Mouse (Mus musculus): ENCODE data around the gene Zfp62. TPM values are rescaled to one million over a fixed set of nuclear protein-coding genes. Genes with fewer than 3 reads are reported as not detected.

Zfp62 gene
- polyA plus RNA-seq, 1 experiment from 2014 or later, result 24.2 TPM

- peaks cover 66% of the 10 kb centered on the region for H3K4me1 ChIP-seq (replicated peaks)
- ATAC-seq (replicated peaks; ENCODE audit: insufficient number of reproducible peaks, insufficient read depth, low FRiP score, low read depth), result no peak
- 23% methylated on average over 10 of the region's 10 CpGs for WGBS
Observed at GRCm38 (mm10) chr11:49249811-49250421, 46.8 kb downstream of the Zfp62 start.

DNA sequence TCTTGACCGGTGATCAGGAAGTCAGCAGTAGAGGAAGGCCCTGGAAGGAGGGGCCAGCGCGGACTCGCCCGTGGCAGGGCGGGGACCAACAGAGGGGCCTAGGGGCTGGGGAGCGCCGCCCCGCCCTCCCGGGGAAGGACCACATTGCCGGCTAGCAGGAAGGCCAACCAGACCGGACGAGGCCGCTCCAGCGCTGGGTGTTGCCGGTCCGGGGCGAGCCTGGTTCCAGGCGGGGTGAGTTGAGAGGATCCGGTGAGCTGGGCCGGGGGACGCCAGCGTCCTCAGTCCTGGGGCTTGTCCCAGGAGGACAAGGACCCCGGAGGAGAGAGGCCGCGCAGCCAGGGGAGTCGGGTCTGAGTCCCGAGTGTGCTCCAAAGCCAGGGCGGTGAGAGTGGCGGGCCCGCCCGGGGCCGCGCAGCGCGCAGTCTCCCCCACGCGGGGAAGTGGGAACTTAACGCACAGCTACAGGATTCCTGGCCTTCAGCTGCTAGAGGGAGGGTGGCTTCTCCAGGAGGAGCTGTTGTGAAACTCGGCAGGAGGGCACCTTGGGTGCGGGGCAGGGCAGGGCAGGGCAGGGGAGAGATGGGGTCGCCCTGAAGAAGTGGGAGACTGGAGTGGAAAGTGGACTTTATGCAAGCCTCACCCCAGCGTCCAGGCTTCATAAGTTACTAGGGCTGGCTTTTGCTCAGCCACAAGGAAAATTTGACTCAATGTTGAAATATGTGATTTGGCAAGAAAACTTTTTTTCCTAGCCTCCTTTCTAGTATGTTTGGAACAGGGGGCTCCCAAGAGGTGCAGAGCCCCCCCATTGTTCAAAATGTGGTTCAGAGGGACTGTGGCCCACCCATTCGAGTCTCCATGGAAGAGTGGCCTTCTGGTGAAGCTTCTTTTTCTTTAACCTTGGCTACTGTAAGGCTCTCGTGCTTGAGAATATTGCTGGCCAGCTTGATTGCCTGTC lies 47.6 kb downstream of the Zfp62 start:
- 1% methylated on average over 42 of the region's 45 CpGs for WGBS
- Histone ChIP-seq H3K4me2 (peak overlapping the region; percentile 73), H3K27ac (peak overlapping the region; percentile 96), H3K36me3 (peaks cover 12% of the 10 kb centered on the region; the same call in 1 of the 2 replicates), H3K9me3 (replicated peaks) (no peaks in the 10 kb centered on the region), H3K9ac (peak overlapping the region; percentile 91), H3K4me3 (peak overlapping the region; percentile 79), H3K27me3 (no peaks in the 10 kb centered on the region), H3K4me1 (replicated peaks) (peaks cover 59% of the 10 kb centered on the region)
- peak; percentile 96 for ATAC-seq (replicated peaks; ENCODE audit: insufficient number of reproducible peaks, insufficient read depth, low FRiP score, low read depth)

More at GRCm38 (mm10) chr11:49249811-49250421, 46.8 kb downstream of the Zfp62 start:
- peak overlapping the region; percentile 73 for H3K4me2 ChIP-seq
- no peaks in the 10 kb centered on the region for H3K9me3 ChIP-seq (replicated peaks)
- H3K9ac ChIP-seq, result peak overlapping the region; percentile 91
- H3K4me3 ChIP-seq, result peak overlapping the region; percentile 79
- peak overlapping the region; percentile 96 for H3K27ac ChIP-seq
- H3K27me3 ChIP-seq, result no peaks in the 10 kb centered on the region
- peaks cover 8% of the 10 kb centered on the region; the same call in 1 of the 2 replicates for H3K36me3 ChIP-seq

GRCm38 (mm10) chr11:49251380-49251761 lies 48.3 kb downstream of the Zfp62 start:
- Histone ChIP-seq H3K9me3 (replicated peaks) (no peaks in the 10 kb centered on the region), H3K4me2 (peak overlapping the region; percentile 73), H3K9ac (peak overlapping the region; percentile 91), H3K27ac (peak overlapping the region; percentile 96), H3K27me3 (no peaks in the 10 kb centered on the region), H3K4me3 (peak overlapping the region; percentile 79), H3K36me3 (peaks cover 12% of the 10 kb centered on the region; the same call in 1 of the 2 replicates), H3K4me1 (replicated peaks) (peaks cover 53% of the 10 kb centered on the region)
- 61% methylated on average over 7 of the region's 7 CpGs for WGBS
- ATAC-seq (replicated peaks; ENCODE audit: insufficient number of reproducible peaks, insufficient read depth, low FRiP score, low read depth), result no peak

DNA sequence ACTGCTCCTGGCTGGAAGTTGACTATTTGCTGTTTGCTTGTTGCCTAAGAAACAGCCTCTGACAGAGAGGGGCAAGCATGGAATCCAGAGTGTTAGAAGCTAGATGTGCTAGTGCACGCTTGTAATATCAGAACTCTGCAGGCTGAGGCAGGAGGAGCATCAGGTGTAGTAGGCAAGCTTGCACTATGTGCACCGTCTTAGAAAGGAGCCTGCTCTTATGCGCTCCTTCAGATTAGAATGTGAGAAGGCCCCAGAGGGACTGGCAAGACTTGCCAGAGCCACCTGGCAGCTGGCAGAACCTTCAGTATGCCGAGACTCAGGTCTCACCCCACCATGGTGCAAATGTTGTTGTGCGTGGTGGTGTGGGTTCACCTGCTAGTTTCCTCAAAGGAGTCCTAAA lies 49.0 kb downstream of the Zfp62 start:
- Histone ChIP-seq H3K4me1 (replicated peaks) (peaks cover 51% of the 10 kb centered on the region), H3K9me3 (replicated peaks) (no peaks in the 10 kb centered on the region), H3K36me3 (peaks cover 15% of the 10 kb centered on the region; the same call in 1 of the 2 replicates), H3K9ac (no peak overlapping the region), H3K27ac (no peak overlapping the region), H3K4me2 (peak overlapping the region; percentile 73), H3K27me3 (no peaks in the 10 kb centered on the region), H3K4me3 (peak overlapping the region; percentile 79)
- no peak for ATAC-seq (replicated peaks; ENCODE audit: insufficient number of reproducible peaks, insufficient read depth, low FRiP score, low read depth)
- WGBS, result 75% methylated on average over 5 of the region's 5 CpGs

DNA sequence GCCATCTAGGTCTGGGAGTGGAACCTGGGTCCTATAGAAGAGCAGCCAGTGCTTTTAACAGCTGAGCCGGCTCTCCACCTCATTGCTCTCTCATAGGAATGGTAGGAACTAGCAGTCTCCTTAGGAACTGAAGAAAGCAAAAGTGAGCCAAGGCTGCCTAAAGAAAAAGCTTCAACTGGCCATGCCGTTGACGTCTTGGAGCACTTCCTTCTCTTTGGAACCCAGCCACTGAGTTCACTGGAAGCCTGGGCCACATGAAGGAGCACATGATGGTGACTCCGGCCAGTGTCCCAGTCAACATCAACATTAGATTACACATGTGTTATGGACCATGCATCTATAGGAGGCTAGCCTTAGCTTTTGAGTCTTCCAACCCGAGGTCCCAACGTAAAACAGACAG lies 49.9 kb downstream of the Zfp62 start:
- Histone ChIP-seq H3K9me3 (replicated peaks) (no peaks in the 10 kb centered on the region), H3K9ac (no peak overlapping the region), H3K4me2 (0 out of 2 replicates have a peak overlapping the region, but pooled peaks have one; percentile 9), H3K27ac (no peak overlapping the region), H3K4me3 (peak overlapping the region; percentile 0; the same call in 1 of the 2 replicates), H3K36me3 (peaks cover 15% of the 10 kb centered on the region; the same call in 1 of the 2 replicates), H3K4me1 (replicated peaks) (peaks cover 42% of the 10 kb centered on the region), H3K27me3 (no peaks in the 10 kb centered on the region)
- no peak for ATAC-seq (replicated peaks; ENCODE audit: insufficient number of reproducible peaks, insufficient read depth, low FRiP score, low read depth)
- 79% methylated on average over 6 of the region's 6 CpGs for WGBS

DNA sequence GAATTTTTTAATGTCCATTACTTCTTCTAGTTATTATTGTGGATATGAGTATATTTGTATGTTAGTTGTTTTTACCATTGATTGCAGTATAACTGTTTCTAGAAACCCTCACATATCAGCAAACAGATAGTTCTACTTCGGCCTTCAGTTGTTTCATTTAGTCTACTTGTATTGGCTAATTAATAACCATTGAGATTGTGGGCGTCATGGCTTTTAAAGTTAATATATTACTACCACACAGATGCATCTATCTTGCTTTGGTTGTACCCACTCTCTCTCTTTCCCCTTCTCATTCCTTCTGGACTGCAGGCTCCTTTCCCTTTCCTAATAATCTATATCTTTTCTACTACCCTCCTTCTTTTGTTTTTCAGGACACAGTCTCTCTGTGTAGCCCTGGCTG lies 56.2 kb downstream of the Zfp62 start:
- Histone ChIP-seq H3K27me3 (no peaks in the 10 kb centered on the region), H3K4me3 (no peak overlapping the region), H3K4me2 (no peak overlapping the region), H3K9me3 (replicated peaks) (no peaks in the 10 kb centered on the region), H3K4me1 (replicated peaks) (peaks cover 15% of the 10 kb centered on the region), H3K27ac (no peak overlapping the region), H3K9ac (no peak overlapping the region), H3K36me3 (peaks cover 41% of the 10 kb centered on the region; the same call in 1 of the 2 replicates)
- 91% methylated on average over 2 of the region's 2 CpGs for WGBS
- ATAC-seq (replicated peaks; ENCODE audit: insufficient number of reproducible peaks, insufficient read depth, low FRiP score, low read depth), result no peak

DNA sequence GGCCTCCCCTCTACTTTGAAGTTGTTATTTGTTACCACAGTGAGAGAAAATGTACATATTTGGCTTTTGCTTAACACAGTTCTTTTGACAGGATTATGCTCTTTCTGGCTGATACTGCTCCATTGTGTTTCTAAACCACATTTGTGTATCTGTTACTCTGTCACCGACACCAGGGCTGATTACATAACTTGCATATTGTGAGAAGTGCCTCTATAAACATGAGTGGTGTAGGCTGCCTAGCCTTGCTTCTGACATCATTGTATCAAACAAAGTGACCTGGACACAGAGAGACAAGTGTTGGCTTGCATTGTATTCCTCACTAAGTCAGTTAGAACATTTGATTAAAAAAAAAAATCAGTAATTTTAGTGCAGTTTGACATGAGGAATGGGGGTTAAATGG lies 56.7 kb downstream of the Zfp62 start:
- Histone ChIP-seq H3K4me2 (no peak overlapping the region), H3K4me1 (replicated peaks) (peaks cover 11% of the 10 kb centered on the region), H3K9me3 (replicated peaks) (no peaks in the 10 kb centered on the region), H3K27ac (no peak overlapping the region), H3K36me3 (peaks cover 45% of the 10 kb centered on the region; the same call in 1 of the 2 replicates), H3K9ac (no peak overlapping the region), H3K4me3 (no peak overlapping the region), H3K27me3 (no peaks in the 10 kb centered on the region)
- no peak for ATAC-seq (replicated peaks; ENCODE audit: insufficient number of reproducible peaks, insufficient read depth, low FRiP score, low read depth)
- WGBS, result 52% methylated on average over 1 of the region's 1 CpGs

DNA sequence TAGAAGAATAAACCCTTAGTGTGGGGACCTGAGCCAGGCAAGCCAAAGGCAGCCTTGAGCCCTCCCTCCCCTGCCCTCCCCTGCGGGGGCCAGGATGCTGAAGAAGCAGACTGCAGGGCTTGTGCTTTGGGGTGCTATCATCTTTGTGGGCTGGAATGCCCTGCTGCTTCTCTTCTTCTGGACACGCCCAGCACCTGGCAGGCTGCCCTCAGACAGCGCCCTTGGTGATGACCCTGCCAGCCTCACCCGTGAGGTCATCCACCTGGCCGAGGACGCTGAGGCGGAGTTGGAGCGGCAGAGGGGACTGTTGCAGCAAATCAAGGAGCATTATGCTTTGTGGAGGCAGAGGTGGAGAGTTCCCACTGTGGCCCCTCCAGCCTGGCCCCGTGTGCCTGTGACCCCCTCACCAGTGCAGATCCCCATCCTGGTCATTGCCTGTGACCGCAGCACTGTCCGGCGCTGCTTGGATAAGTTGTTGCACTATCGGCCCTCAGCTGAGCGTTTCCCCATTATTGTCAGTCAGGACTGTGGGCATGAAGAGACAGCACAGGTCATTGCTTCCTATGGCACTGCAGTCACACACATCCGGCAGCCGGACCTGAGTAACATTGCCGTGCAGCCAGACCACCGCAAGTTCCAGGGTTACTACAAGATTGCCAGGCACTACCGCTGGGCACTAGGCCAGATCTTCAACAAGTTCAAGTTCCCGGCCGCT lies 57.7 kb downstream of the Zfp62 start:
- 75% methylated on average over 21 of the region's 21 CpGs for WGBS
- peak; percentile 27; the same call in 1 of the 2 replicates for ATAC-seq (replicated peaks; ENCODE audit: insufficient number of reproducible peaks, insufficient read depth, low FRiP score, low read depth)
- peaks cover 11% of the 10 kb centered on the region for H3K4me1 ChIP-seq (replicated peaks)
- H3K27me3 ChIP-seq, result no peaks in the 10 kb centered on the region
- H3K9me3 ChIP-seq (replicated peaks), result no peaks in the 10 kb centered on the region
- no peak overlapping the region for H3K9ac ChIP-seq
- H3K4me2 ChIP-seq, result no peak overlapping the region
- peak overlapping the region; percentile 38; the same call in 1 of the 2 replicates for H3K27ac ChIP-seq
- peaks cover 40% of the 10 kb centered on the region; the same call in 1 of the 2 replicates for H3K36me3 ChIP-seq
- no peak overlapping the region for H3K4me3 ChIP-seq

- Histone ChIP-seq H3K4me1 (replicated peaks) (peaks cover 11% of the 10 kb centered on the region), H3K4me2 (no peak overlapping the region), H3K9me3 (replicated peaks) (no peaks in the 10 kb centered on the region), H3K27me3 (no peaks in the 10 kb centered on the region), H3K36me3 (peaks cover 40% of the 10 kb centered on the region; the same call in 1 of the 2 replicates), H3K27ac (no peak overlapping the region), H3K4me3 (no peak overlapping the region), H3K9ac (no peak overlapping the region)
- ATAC-seq (replicated peaks; ENCODE audit: insufficient number of reproducible peaks, insufficient read depth, low FRiP score, low read depth), result no peak
- 93% methylated on average over 14 of the region's 14 CpGs for WGBS
Observed at GRCm38 (mm10) chr11:49261313-49261855, 58.3 kb downstream of the Zfp62 start.

DNA sequence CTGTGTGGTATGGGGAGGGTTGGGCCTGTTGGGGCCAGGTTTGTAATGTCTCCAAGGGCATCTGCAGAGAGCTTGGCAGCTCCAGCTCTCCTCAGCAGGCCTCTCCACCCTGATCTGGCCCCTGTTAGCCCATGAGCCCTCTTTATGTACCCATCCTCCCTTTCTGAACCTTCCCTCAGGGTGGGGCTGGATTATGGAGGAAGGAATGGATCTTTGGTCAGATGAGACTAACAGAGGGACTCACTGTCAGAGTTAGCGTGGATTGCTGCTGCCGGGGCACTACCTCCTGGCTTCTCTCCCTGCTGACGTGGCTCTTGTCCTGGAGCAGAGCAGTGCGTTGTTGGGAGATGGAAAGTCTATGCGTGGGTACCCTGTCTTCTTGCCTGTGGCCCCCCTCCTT lies 59.2 kb downstream of the Zfp62 start:
- H3K27me3 ChIP-seq, result no peaks in the 10 kb centered on the region
- no peak overlapping the region for H3K9ac ChIP-seq
- no peak overlapping the region for H3K4me3 ChIP-seq
- H3K27ac ChIP-seq, result no peak overlapping the region
- WGBS, result 87% methylated on average over 5 of the region's 5 CpGs
- H3K4me1 ChIP-seq (replicated peaks), result peaks cover 20% of the 10 kb centered on the region
- no peaks in the 10 kb centered on the region for H3K9me3 ChIP-seq (replicated peaks)
- peaks cover 38% of the 10 kb centered on the region; the same call in 1 of the 2 replicates for H3K36me3 ChIP-seq
- no peak overlapping the region for H3K4me2 ChIP-seq
- no peak for ATAC-seq (replicated peaks; ENCODE audit: insufficient number of reproducible peaks, insufficient read depth, low FRiP score, low read depth)
